Mouse (Mus musculus) testis, postnatal 14 days (tissue): Measurements from ENCODE around the gene Mark1.

Experiments used
- DNase-seq: peaks from one replicate; pipeline ENCODE4 v3.0.0; 2021; ENCODE audit warnings: low spot score

Gene Mark1

DNA sequence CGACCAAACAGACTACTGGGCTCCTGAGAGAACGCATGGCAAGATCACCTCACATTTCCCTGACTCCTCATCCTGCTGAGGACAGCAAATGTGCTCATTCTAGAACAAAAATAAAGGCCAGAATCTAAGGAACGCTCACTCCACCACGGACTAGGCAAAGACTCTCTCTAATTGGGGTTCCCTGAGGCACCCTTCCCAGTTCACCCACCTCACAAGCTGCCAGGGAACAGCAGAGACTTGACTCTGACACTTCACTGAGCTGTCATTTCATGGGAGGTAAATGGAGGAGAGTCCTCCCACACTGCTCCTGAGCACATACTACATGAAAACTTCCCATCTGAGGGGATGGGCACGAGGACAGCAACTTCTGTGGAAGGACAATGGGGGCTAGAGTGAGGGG is 37.5 kb downstream of the Mark1 start:
- DNase-seq, result no peak

- no peak for DNase-seq
Observed at GRCm38 (mm10) chr1:184958818-184959217, 40.6 kb downstream of the Mark1 start.

- no peak for DNase-seq
Observed at GRCm38 (mm10) chr1:184958388-184958787, 41.0 kb downstream of the Mark1 start.

- no peak for DNase-seq
Observed at GRCm38 (mm10) chr1:184951758-184952157, 47.6 kb downstream of the Mark1 start.

DNA sequence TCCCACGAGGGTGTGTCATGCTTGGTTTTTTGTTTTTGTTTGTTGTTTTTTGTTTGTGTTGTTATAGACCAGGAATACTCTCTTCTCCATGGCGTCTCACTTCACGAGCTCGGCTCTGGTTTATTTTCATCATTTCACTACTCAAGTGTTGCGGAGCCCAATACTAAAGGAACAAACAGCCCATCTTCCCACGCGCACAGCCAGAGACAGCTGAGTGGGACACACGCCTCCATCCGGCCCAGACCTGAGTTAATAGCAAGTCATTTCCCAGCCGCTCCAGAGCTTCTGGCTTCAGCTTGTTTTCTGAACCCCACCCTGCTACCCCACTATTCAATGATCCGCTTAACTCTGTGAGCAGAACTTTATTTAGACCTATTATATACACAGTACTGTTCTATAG is 48.3 kb downstream of the Mark1 start:
- no peak for DNase-seq

- no peak for DNase-seq
Observed at GRCm38 (mm10) chr1:184938106-184938505, 61.3 kb downstream of the Mark1 start.

- no peak for DNase-seq
Observed at GRCm38 (mm10) chr1:184935980-184936379, 63.4 kb downstream of the Mark1 start.

DNA sequence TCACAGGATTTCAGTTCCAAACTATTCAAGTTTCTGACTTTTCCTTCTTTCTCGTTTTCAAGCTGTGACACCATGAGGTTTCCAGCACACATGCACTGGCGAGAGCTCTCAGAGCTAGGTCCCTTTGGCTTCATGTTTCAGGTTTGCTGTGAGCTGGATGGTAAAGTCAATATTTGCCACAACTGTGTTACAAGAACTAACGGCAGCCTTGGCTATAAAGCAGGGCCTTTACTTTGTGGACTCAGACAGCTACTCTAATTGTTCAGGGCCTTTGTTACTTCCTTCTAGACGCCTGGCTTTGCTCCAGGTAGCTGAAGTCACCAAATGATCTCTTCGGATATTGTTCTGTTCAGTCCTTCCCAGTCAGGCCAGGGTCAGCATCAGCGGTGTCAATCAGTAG is 63.9 kb downstream of the Mark1 start:
- no peak for DNase-seq

DNA sequence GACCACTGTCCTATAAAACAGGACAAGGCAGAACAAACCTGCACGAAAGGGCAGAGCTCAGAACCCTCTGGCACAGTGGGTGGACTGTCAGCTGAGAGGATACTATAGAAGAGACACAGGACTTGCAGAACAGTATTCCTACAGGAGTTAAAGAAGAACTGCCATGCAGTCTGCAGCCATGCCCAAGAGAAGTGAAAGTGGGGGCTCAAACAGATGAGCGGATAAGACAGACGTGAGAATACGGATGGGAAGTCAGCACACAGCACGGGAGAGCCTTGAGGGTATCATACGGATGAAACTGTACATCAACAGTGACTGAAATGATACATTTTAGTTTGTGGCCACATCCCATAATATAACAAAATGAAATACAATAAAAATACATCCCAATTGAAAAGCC is 68.3 kb downstream of the Mark1 start:
- no peak for DNase-seq

DNA sequence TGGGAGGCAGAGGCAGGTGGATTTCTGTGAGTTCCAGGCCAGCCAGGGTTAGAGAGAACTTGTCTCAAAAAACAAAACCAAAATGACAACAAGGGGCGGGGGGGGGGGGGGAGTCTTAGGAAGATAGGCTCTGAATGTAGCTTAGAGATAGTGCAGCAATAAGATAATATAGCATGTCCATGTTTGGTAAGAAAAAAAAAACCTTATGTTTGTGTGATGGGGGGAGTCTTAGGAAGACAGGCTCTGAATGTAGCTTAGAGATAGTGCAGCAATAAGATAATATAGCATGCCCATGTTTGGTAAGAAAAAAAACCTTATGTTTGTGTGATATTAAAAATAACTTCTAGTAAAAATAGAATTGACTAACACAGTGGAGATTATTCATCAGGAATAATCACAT is 71.0 kb downstream of the Mark1 start:
- DNase-seq, result no peak

- no peak for DNase-seq
Observed at GRCm38 (mm10) chr1:184927911-184928310, 71.5 kb downstream of the Mark1 start.

- DNase-seq, result no peak
Observed at GRCm38 (mm10) chr1:184922824-184923223, 76.5 kb downstream of the Mark1 start.

- DNase-seq, result no peak
Observed at GRCm38 (mm10) chr1:184920057-184920456, 79.3 kb downstream of the Mark1 start.

DNA sequence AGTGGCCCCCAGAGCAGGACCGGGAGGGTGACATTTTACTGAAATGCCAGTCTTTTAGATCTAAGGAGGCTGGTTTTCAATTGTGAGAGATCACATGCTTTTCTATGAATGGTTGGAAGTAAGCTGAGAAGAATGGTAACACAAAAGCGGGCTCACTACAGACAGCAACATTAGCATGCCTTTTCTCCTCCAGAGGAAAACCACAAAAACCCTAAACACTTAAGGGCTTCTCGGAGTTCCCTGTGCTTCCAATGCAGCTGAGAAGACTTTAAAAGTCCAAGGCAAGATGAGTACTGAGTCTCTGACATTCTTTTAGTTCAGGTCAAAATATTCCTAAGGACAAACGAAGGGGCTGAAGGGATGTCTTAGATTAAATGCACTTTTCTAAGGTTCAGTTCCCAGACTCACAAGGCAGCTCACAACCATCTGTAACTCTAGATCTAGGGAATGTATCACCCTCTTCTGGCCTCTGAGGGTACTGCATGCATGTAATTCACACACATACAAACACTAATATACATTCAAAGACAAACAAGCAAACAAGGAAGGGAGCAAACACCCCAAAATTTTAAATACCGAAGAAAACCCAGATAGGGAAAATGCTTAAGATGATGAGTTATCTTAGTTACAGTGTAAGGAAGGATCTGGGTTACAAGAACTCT is 81.0 kb downstream of the Mark1 start:
- no peak for DNase-seq

DNA sequence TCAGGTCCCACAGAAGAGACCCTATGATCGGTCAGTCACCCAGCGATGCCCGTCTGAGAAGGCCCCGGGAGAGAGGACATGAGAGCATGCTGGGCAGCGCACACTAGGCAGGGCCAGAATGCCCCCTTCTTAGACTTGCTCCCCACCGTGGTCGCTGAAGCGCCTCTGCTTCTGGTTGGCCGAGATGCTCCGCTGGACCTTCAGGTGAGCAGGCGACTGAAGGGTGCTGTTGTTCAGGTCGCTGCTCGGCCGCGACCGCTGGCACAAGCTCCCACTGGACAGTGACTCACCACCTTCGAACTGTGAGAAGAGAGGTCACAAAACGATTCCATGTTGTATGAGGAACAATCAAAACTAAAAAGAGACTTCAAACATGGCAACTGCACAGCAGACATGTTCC is 87.0 kb downstream of the Mark1 start:
- no peak for DNase-seq

- no peak for DNase-seq
Observed at GRCm38 (mm10) chr1:184911861-184912260, 87.5 kb downstream of the Mark1 start.

DNA sequence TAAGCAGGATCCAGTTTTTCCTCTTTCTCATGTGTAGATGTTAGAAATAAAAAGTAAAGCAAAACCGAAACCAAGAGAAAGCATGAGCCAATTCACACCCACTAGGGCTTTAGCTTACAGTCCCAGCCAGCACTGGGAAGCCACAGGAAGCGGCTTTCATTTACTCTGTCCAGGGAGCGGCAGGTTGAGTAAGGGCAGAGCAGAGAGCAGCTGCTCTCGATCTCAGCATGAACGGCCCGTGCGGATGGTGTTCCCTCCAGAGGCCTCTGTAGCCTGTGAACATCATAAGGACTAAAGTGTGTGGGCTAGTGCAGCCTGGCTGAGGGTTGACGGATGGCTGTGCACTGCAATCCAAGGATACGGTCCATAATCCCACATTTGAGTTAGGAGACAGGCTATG is 90.8 kb downstream of the Mark1 start:
- no peak for DNase-seq

GRCm38 (mm10) chr1:184905904-184906745 is 93.2 kb downstream of the Mark1 start:
- DNase-seq, result no peak

DNA sequence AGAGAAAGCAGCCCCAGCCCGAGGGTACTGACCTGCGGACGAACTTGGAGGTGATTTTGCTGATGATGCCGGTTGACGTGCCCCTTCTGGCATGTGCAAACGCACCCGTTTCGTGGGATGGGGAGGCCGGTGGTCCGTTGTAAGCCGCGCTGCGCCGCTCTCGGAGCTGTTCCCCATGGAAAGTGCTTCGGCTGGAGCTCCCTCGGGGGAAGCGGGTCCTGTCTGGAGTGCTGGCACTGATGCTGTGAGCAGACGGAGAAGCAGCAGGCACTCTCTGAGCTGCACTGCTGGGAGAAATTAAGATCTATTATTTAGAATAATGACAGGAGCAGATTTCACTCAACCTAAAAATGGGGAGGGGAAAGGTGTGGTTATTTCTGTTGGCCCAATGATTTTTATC is 94.0 kb downstream of the Mark1 start:
- DNase-seq, result no peak

GRCm38 (mm10) chr1:184903697-184904096 is 95.7 kb downstream of the Mark1 start:
- no peak for DNase-seq

DNA sequence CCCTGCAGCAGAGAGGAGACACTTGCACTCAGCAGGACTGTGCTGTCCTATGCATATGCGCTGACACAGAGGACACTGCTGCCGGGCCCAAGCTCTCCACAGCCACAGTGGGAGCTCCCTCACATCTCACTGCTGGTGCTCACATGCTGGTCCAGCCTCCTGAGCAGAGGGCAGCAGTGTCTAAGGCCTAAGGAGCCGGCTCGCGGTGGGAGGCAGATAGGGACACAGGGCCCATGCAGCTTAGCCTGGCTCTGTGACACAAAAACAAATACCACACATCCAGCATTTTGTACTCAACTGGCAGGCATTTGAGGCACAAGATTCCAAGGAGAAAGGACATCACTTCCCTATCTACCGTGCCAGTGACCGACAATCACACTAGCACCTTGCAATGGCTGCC is 96.5 kb downstream of the Mark1 start:
- no peak for DNase-seq

DNA sequence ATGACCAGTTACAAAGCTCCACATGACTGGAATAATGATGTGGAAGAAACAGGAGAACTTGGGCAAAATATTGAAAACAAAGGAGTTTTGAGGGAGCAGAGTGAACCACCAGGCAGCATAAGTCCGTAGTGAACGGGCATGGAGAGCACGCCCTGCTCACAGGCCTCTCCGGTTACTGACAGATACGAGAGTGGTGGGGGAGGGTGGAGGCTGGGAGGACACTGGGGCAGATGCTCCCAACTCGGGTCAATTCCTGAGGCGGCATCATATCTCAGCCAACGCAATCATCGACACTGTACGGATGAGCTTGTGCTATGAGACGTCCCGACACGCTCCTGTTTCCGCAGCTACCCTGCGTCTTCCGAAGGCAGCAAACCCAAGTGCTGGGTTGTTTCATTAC is 102.0 kb downstream of the Mark1 start:
- DNase-seq, result no peak

DNA sequence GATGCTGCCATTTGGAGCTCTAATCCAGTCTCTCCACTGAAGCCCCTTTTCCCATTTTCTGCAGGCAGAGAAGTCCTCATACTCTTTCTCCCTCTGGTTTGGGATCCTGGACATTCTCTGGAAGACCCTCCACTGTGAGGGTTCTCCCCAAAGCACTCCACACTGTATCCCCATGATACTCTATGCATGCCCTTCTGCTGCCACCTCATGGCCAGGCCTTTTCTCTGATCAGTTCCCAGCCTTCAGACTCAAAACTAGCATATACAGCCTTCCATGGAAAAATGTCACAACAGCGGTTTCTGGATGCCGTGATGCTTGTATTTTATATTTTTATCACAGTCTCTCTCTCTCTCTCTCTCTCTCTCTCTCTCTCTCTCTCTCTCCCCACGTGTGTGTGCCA is 107.4 kb downstream of the Mark1 start:
- no peak for DNase-seq

GRCm38 (mm10) chr1:184889454-184889853 is 109.9 kb downstream of the Mark1 start:
- no peak for DNase-seq
